Mouse (Mus musculus): Measurements from ENCODE around the gene Rasal1. TPM values are rescaled to one million over a fixed set of nuclear protein-coding genes. Genes with fewer than 3 reads are reported as not detected.
A peak's percentile ranks its signal among the peaks of the same experiment; 100 is the strongest.

Gene Rasal1
- total and polyA plus RNA-seq, 3 experiments: 0.69 to 4.5 TPM; not detected in 1

GRCm38 (mm10) chr5:120626399-120626798, 22.2 kb upstream of the Rasal1 start:
- Histone ChIP-seq H3K36me3 (ENCODE audit: control insufficient read depth in 1 of 2, insufficient read depth in 2 of 2, low read length in 2 of 2) (peaks cover 6 to 8% of the 10 kb centered on the region in 2 experiments), H3K9ac (ENCODE audit: control insufficient read depth, low read depth, low read length, poor library complexity, severe bottlenecking) (no peak overlapping the region), H3K27me3 (ENCODE audit: control insufficient read depth in 1 of 2, insufficient read depth in 2 of 2, low read length in 2 of 2) (no peaks in the 10 kb centered on the region), H3K4me3 (ENCODE audit: control insufficient read depth in 1 of 2, insufficient read depth in 1 of 2, low read depth in 2 of 2, low read length in 2 of 2) (no peak overlapping the region), H3K27ac (ENCODE audit: control insufficient read depth, low read depth, low read length) (no peak overlapping the region), H3K79me2 (ENCODE audit: control insufficient read depth, insufficient read depth, low read length, poor library complexity) (no peaks in the 10 kb centered on the region), H3K9me3 (replicated peaks; ENCODE audit: insufficient read depth, low read length) (no peaks in the 10 kb centered on the region), H3K4me1 (ENCODE audit: control insufficient read depth in 1 of 2, insufficient read depth in 2 of 2, low read length in 2 of 2) (peaks cover 0 to 11% of the 10 kb centered on the region in 2 experiments; a peak in 2 of 4 replicates)
- TF ChIP-seq MEF2A (IDR thresholded peaks at IDR 0.05; ENCODE audit: extremely low read depth, insufficient replicate concordance, low read depth, low read length, poor library complexity, severe bottlenecking): no peak
- no peak for TF ChIP-seq SMC3 (IDR thresholded peaks at IDR 0.05; ENCODE audit: low read depth, low read length)
- no peak for TF ChIP-seq HCFC1 (IDR thresholded peaks at IDR 0.05; ENCODE audit: low read depth, low read length)
- TF ChIP-seq POLR2AphosphoS5 (IDR thresholded peaks at IDR 0.05; ENCODE audit: borderline replicate concordance, low read depth, low read length): no peak
- TF ChIP-seq JUND (IDR thresholded peaks at IDR 0.05; ENCODE audit: low read depth, low read length): no peak
- TF ChIP-seq CTCF (IDR thresholded peaks at IDR 0.05 in 2 of 3, conservative IDR thresholded peaks at IDR 0.05 in 1 of 3; ENCODE audit: control insufficient read depth in 1 of 3, insufficient read depth in 1 of 3, low read depth in 2 of 3, low read length in 3 of 3, poor library complexity in 1 of 3, severe bottlenecking in 1 of 3): no peak
- no peak for TF ChIP-seq ETS1 (IDR thresholded peaks at IDR 0.05; ENCODE audit: low read depth, low read length)
- TF ChIP-seq NELFE (IDR thresholded peaks at IDR 0.05; ENCODE audit: low read depth, low read length): no peak
- TF ChIP-seq RAD21 (IDR thresholded peaks at IDR 0.05; ENCODE audit: low read depth, low read length): no peak
- TF ChIP-seq CHD2 (IDR thresholded peaks at IDR 0.05; ENCODE audit: low read length): no peak
- TF ChIP-seq MAX (IDR thresholded peaks at IDR 0.05; ENCODE audit: low read length): no peak
- no peak for TF ChIP-seq ELF1 (IDR thresholded peaks at IDR 0.05; ENCODE audit: low read depth, low read length)
- no peak for TF ChIP-seq UBTF (IDR thresholded peaks at IDR 0.05; ENCODE audit: borderline replicate concordance, insufficient read depth, low read depth, low read length)
- TF ChIP-seq EP300 (IDR thresholded peaks at IDR 0.05; ENCODE audit: low read depth in 1 of 2, low read length in 2 of 2): no peak
- TF ChIP-seq POLR2A (IDR thresholded peaks at IDR 0.05; ENCODE audit: control insufficient read depth in 1 of 2, insufficient read depth in 1 of 2, low read depth in 1 of 2, low read length in 2 of 2, poor library complexity in 1 of 2): no peak
- no peak for TF ChIP-seq MXI1 (IDR thresholded peaks at IDR 0.05; ENCODE audit: low read depth, low read length)
- TF ChIP-seq TAL1 (IDR thresholded peaks at IDR 0.05; ENCODE audit: low read length): no peak
- peak; percentile 65 for DNase-seq (ENCODE audit: low read depth, low spot score)

GRCm38 (mm10) chr5:120627515-120628300, 20.9 kb upstream of the Rasal1 start:
- TF ChIP-seq TAL1 (IDR thresholded peaks at IDR 0.05; ENCODE audit: low read length) (no peak), SMC3 (IDR thresholded peaks at IDR 0.05; ENCODE audit: low read depth, low read length) (no peak), USF2 (IDR thresholded peaks at IDR 0.05; ENCODE audit: borderline replicate concordance in 1 of 2, insufficient read depth in 1 of 2, low read depth in 1 of 2, low read length in 2 of 2) (no peak), ZNF384 (IDR thresholded peaks at IDR 0.05; ENCODE audit: low read depth, low read length) (no peak), POLR2AphosphoS5 (IDR thresholded peaks at IDR 0.05; ENCODE audit: borderline replicate concordance, low read depth, low read length) (no peak), SIN3A (IDR thresholded peaks at IDR 0.05; ENCODE audit: low read length) (no peak), NELFE (IDR thresholded peaks at IDR 0.05; ENCODE audit: low read depth, low read length) (no peak), UBTF (IDR thresholded peaks at IDR 0.05; ENCODE audit: borderline replicate concordance, insufficient read depth, low read depth, low read length) (no peak), TCF12 (IDR thresholded peaks at IDR 0.05; ENCODE audit: low read depth, low read length) (no peak), POLR2A (IDR thresholded peaks at IDR 0.05; ENCODE audit: control insufficient read depth in 1 of 2, insufficient read depth in 1 of 2, low read depth in 1 of 2, low read length in 2 of 2, poor library complexity in 1 of 2) (no peak; a peak in 1 of 4 replicates), MAZ (IDR thresholded peaks at IDR 0.05; ENCODE audit: low read depth, low read length) (no peak), ZC3H11A (IDR thresholded peaks at IDR 0.05; ENCODE audit: low read depth, low read length) (no peak), GABPA (IDR thresholded peaks at IDR 0.05; ENCODE audit: low read depth, low read length) (no peak), ELF1 (IDR thresholded peaks at IDR 0.05; ENCODE audit: low read depth, low read length) (no peak), HCFC1 (IDR thresholded peaks at IDR 0.05; ENCODE audit: low read depth, low read length) (no peak), MYB (IDR thresholded peaks at IDR 0.05; ENCODE audit: low read depth, low read length) (no peak), MAX (IDR thresholded peaks at IDR 0.05; ENCODE audit: low read length) (no peak)
- Histone ChIP-seq H3K79me2 (ENCODE audit: control insufficient read depth, insufficient read depth, low read length, poor library complexity) (no peaks in the 10 kb centered on the region), H3K4me3 (ENCODE audit: control insufficient read depth in 1 of 2, insufficient read depth in 1 of 2, low read depth in 2 of 2, low read length in 2 of 2) (no peak overlapping the region), H3K36me3 (ENCODE audit: control insufficient read depth in 1 of 2, insufficient read depth in 2 of 2, low read length in 2 of 2) (peaks cover 3 to 8% of the 10 kb centered on the region in 2 experiments), H3K27me3 (ENCODE audit: control insufficient read depth in 1 of 2, insufficient read depth in 2 of 2, low read length in 2 of 2) (no peaks in the 10 kb centered on the region), H3K4me1 (ENCODE audit: control insufficient read depth in 1 of 2, insufficient read depth in 2 of 2, low read length in 2 of 2) (peaks cover 0 to 11% of the 10 kb centered on the region in 2 experiments; a peak in 2 of 4 replicates), H3K9me3 (replicated peaks; ENCODE audit: insufficient read depth, low read length) (no peaks in the 10 kb centered on the region), H3K27ac (ENCODE audit: control insufficient read depth, low read depth, low read length) (no peak overlapping the region), H3K9ac (ENCODE audit: control insufficient read depth, low read depth, low read length, poor library complexity, severe bottlenecking) (no peak overlapping the region)
- no peak for DNase-seq (ENCODE audit: low read depth, low spot score)

All from MEL (cell line).